Comparison of ENCODE assay signal across 9 mouse cellular contexts in the genomic region with DNA sequence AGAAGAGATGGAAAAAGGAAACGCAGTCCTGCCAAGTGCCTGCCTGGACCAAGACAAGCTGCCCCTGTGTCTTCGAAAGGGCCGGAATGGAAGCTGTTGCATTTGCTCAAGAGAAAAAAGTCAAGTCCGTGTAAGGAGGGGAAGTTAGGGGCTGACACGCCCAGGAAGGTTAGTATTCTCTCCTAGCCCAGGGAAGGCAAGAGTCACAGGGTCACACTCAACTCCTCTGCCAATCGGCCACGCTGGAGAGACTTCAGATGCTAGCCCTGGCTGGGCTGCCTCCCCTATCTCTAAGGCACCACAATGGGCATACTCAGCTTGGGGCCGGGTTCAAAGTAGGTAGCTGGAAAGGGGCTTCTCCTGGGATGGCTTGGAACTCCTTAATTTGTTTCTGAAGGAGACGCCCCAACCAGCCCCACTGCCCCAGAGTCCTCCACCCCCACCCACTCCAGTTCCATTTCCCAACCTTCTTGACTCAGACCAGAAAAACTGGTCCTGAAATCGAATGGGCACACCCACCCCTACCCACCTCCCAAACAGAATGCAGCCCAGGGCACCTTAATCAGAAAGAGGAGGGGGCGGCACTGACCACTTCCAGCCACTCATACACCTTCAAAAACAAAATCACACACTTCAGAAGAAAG. TPM values are rescaled to one million over a fixed set of nuclear protein-coding genes. Genes with fewer than 3 reads are reported as not detected.
DNase-seq lines count a peak whose midpoint lies in the region; ATAC-seq and TF ChIP-seq lines count a peak whose summit lies in the region.
"Had no signal": no experiment of that assay in that cellular context is flagged by ENCODE, and none has a peak within 500 bp of the region (broad histone marks: within the 10 kb centered on the region; RNA-seq: fewer than 3 reads in every experiment).

No protein-coding gene starts in this region.

- H3K79me2 ChIP-seq in MEL (ENCODE audit: control insufficient read depth, insufficient read depth, low read length, poor library complexity) (peaks cover 30% of the 10 kb centered on the region), macrophage (ENCODE audit: inconsistent target) (peaks cover 46% of the 10 kb centered on the region)

- no peak for TF ChIP-seq RAD21 in MEL (IDR thresholded peaks at IDR 0.05; ENCODE audit: low read depth, low read length)

- 0 out of 2 replicates have a peak overlapping the region, but pooled peaks have one; percentile 5 for H3K9ac ChIP-seq in MEL (ENCODE audit: control insufficient read depth, low read depth, low read length, poor library complexity, severe bottlenecking)
- H3K9ac ChIP-seq in embryonic facial prominence, embryonic 13.5 days: peak overlapping the region; percentile 87; the same call in 1 of the 2 replicates
- peak overlapping the region; percentile 18; the same call in 1 of the 2 replicates for H3K9ac ChIP-seq in intestine, embryonic 16.5 days (ENCODE audit: low read depth, low read length)

- H3K4me3 ChIP-seq in MEL (ENCODE audit: control insufficient read depth in 1 of 2, insufficient read depth in 1 of 2, low read depth in 2 of 2, low read length in 2 of 2) (no peak overlapping the region), macrophage (ENCODE audit: inconsistent target) (peak overlapping the region; percentile 91; the same call in 1 of the 2 replicates)
- peak overlapping the region; percentile 80; the same call in 1 of the 2 replicates for H3K4me3 ChIP-seq in embryonic facial prominence, embryonic 13.5 days
- peak overlapping the region; percentile 64 for H3K4me3 ChIP-seq in intestine, embryonic 16.5 days (ENCODE audit: low read length)
- H3K4me3 ChIP-seq: layer of hippocampus, adult 2 months had no signal

- DNase-seq in MEL (ENCODE audit: low read depth, low spot score): peak; percentile 36
- no peak for DNase-seq in thymus, postnatal 0 days (ENCODE audit: low spot score)
- no peak for DNase-seq in layer of hippocampus, adult 8-10 months (ENCODE audit: low spot score in 2 of 2)
- no peak for DNase-seq in left cerebral cortex, postnatal 10 days (ENCODE audit: extremely low spot score in 1 of 2, low spot score in 2 of 2)
- no peak for DNase-seq in cerebellum, adult 11 months

- intact Hi-C loops in left cerebral cortex, postnatal 10 days (cut with DNase I): no loop called here

- peak overlapping the region; percentile 89 for H3K4me2 ChIP-seq in embryonic facial prominence, embryonic 13.5 days
- H3K4me2 ChIP-seq in intestine, embryonic 16.5 days (ENCODE audit: low read depth, low read length): peak overlapping the region; percentile 92

- H3K36me3 ChIP-seq in MEL (ENCODE audit: control insufficient read depth in 1 of 2, insufficient read depth in 2 of 2, low read length in 2 of 2) (peaks cover 23 to 27% of the 10 kb centered on the region in 2 experiments), macrophage (ENCODE audit: inconsistent target) (peaks cover 36% of the 10 kb centered on the region)
- peaks cover 41% of the 10 kb centered on the region for H3K36me3 ChIP-seq in embryonic facial prominence, embryonic 13.5 days
- peaks cover 18% of the 10 kb centered on the region for H3K36me3 ChIP-seq in intestine, embryonic 16.5 days (ENCODE audit: control insufficient read depth, insufficient read depth, low read length)

- peaks cover 0 to 22% of the 10 kb centered on the region in 2 experiments; a peak in 3 of 4 replicates for H3K4me1 ChIP-seq in MEL (ENCODE audit: control insufficient read depth in 1 of 2, insufficient read depth in 2 of 2, low read length in 2 of 2)
- H3K4me1 ChIP-seq in embryonic facial prominence, embryonic 13.5 days: peaks cover 34% of the 10 kb centered on the region
- peaks cover 37% of the 10 kb centered on the region for H3K4me1 ChIP-seq in intestine, embryonic 16.5 days (ENCODE audit: control insufficient read depth, insufficient read depth, low read length)

- no peaks in the 10 kb centered on the region for H3K27me3 ChIP-seq in MEL (ENCODE audit: control insufficient read depth in 1 of 2, insufficient read depth in 2 of 2, low read length in 2 of 2)
- H3K27me3 ChIP-seq in embryonic facial prominence, embryonic 13.5 days: no peaks in the 10 kb centered on the region
- no peaks in the 10 kb centered on the region for H3K27me3 ChIP-seq in intestine, embryonic 16.5 days (replicated peaks; ENCODE audit: control insufficient read depth, insufficient read depth, low read length)

- ATAC-seq in embryonic facial prominence, embryonic 13.5 days (ENCODE audit: insufficient number of reproducible peaks, insufficient read depth, low FRiP score, low TSS enrichment, low read depth): no peak
- no peak for ATAC-seq in intestine, embryonic 16.5 days

- H3K27ac ChIP-seq in MEL (ENCODE audit: control insufficient read depth, low read depth, low read length) (no peak overlapping the region), macrophage (0 out of 2 replicates have a peak overlapping the region, but pooled peaks have one; percentile 1)
- no peak overlapping the region for H3K27ac ChIP-seq in embryonic facial prominence, embryonic 13.5 days
- H3K27ac ChIP-seq in intestine, embryonic 16.5 days (ENCODE audit: low read length): no peak overlapping the region; the same call in 1 of the 2 replicates
- H3K27ac ChIP-seq: layer of hippocampus, adult 2 months had no signal

- H3K9me3 ChIP-seq in MEL (replicated peaks; ENCODE audit: insufficient read depth, low read length): no peaks in the 10 kb centered on the region
- H3K9me3 ChIP-seq in embryonic facial prominence, embryonic 13.5 days: no peaks in the 10 kb centered on the region
- no peaks in the 10 kb centered on the region for H3K9me3 ChIP-seq in intestine, embryonic 16.5 days (ENCODE audit: control insufficient read depth, low read length)

- WGBS in embryonic facial prominence, embryonic 13.5 days: 38% methylated on average over 11 of the region's 11 CpGs
- 41% methylated on average over 11 of the region's 11 CpGs for WGBS in intestine, embryonic 16.5 days
- 45% methylated on average over 11 of the region's 11 CpGs for WGBS in macrophage (ENCODE audit: missing documents)

- TF ChIP-seq EP300 in MEL (IDR thresholded peaks at IDR 0.05; ENCODE audit: low read depth in 1 of 2, low read length in 2 of 2): no peak

- 0 out of 4 replicates have a peak, but pooled peaks of 1 of the 2 experiments have one; percentile 5 for TF ChIP-seq POLR2A in MEL (IDR thresholded peaks at IDR 0.05; ENCODE audit: control insufficient read depth in 1 of 2, insufficient read depth in 1 of 2, low read depth in 1 of 2, low read length in 2 of 2, poor library complexity in 1 of 2)

- no peak for TF ChIP-seq CTCF in MEL (IDR thresholded peaks at IDR 0.05 in 2 of 3, conservative IDR thresholded peaks at IDR 0.05 in 1 of 3; ENCODE audit: control insufficient read depth in 1 of 3, insufficient read depth in 1 of 3, low read depth in 2 of 3, low read length in 3 of 3, poor library complexity in 1 of 3, severe bottlenecking in 1 of 3)

RNA-seq across cellular contexts. Expression of a gene that starts 2.7 kb away (rescaled TPM):
- total RNA-seq in MEL (2012; rRNA removed): 220 and 234 TPM in 2 replicates
- polyA plus RNA-seq in MEL (2012; ENCODE audit: insufficient read depth in 1 of 2, insufficient read length in 2 of 2, low read depth in 1 of 2, low replicate concordance in 2 of 2, missing spikeins in 1 of 2): 100 to 1,000 TPM in 1 of 2 experiments, not detected in 1; 167 TPM
- polyA plus RNA-seq in embryonic facial prominence, embryonic 13.5 days (2015; fragmentation: Nextera tagmentation; extraction: Ambion mirVana): 138 and 141 TPM in 2 replicates
- polyA plus RNA-seq in intestine, embryonic 16.5 days (2015; fragmentation: Nextera tagmentation; extraction: Ambion mirVana): 131 and 132 TPM in 2 replicates
- total RNA-seq in macrophage (2018; cell fraction: chromatin; rRNA removed): 100 to 1,000 TPM in 17 of 26 experiments, 10 to 100 TPM in 9; 46.4 to 178 (median 118) TPM
- total RNA-seq in macrophage (2018; cell fraction: cytosol; rRNA removed): 100 to 1,000 TPM in 7 of 26 experiments, 10 to 100 TPM in 19; 65.0 to 112 (median 90.5) TPM
- 100 to 1,000 TPM in 3 of 26 experiments, 10 to 100 TPM in 23; 46.9 to 156 (median 84.4) TPM for total RNA-seq in macrophage (2018; cell fraction: nucleus; rRNA removed)
- 70.4 to 111 TPM (median 89.5 TPM) in 3 replicates for polyA plus RNA-seq in macrophage (2018)
- polyA plus RNA-seq in thymus, postnatal 0 days (2015; fragmentation: Nextera tagmentation; extraction: Ambion mirVana): 99.2 and 109 TPM in 2 replicates
- total RNA-seq in layer of hippocampus, adult 8-10 months (2022): 100 to 1,000 TPM; 121 to 136 (median 128) TPM
- 100 to 1,000 TPM; 138 to 151 TPM for total RNA-seq in left cerebral cortex, postnatal 10 days (2021)

RNA-seq across cellular contexts. Expression of a gene that starts 20.3 kb away (rescaled TPM):
- 0.23 and 0.46 TPM in 2 replicates for total RNA-seq in MEL (2012; rRNA removed)
- polyA plus RNA-seq in MEL (2012; ENCODE audit: insufficient read depth in 1 of 2, insufficient read length in 2 of 2, low read depth in 1 of 2, low replicate concordance in 2 of 2, missing spikeins in 1 of 2) (under 1 TPM in 1 of 2 experiments, not detected in 1; 0.92 TPM), macrophage (2018) (0.11 to 0.12 TPM in 2 of 3 replicates, not detected in the other)
- 0.66 and 0.80 TPM in 2 replicates for polyA plus RNA-seq in embryonic facial prominence, embryonic 13.5 days (2015; fragmentation: Nextera tagmentation; extraction: Ambion mirVana)
- polyA plus RNA-seq in intestine, embryonic 16.5 days (2015; fragmentation: Nextera tagmentation; extraction: Ambion mirVana): 0.24 and 0.45 TPM in 2 replicates
- 1 to 10 TPM in 4 of 26 experiments, under 1 TPM in 17, not detected in 5; 0.16 to 1.4 (median 0.55) TPM for total RNA-seq in macrophage (2018; cell fraction: chromatin; rRNA removed)
- total RNA-seq in macrophage (2018; cell fraction: cytosol; rRNA removed): under 1 TPM in 25 of 26 experiments, not detected in 1; 0.03 to 0.20 (median 0.10) TPM
- total RNA-seq in macrophage (2018; cell fraction: nucleus; rRNA removed): 1 to 10 TPM in 6 of 26 experiments, under 1 TPM in 18, not detected in 2; 0.28 to 1.4 (median 0.68) TPM
- polyA plus RNA-seq in thymus, postnatal 0 days (2015; fragmentation: Nextera tagmentation; extraction: Ambion mirVana): 0.56 and 0.57 TPM in 2 replicates
- total RNA-seq in layer of hippocampus, adult 8-10 months (2022): 1 to 10 TPM in 3 of 4 experiments, under 1 TPM in 1; 0.71 to 1.9 (median 1.6) TPM
- total RNA-seq in left cerebral cortex, postnatal 10 days (2021): under 1 TPM; 0.53 to 0.77 TPM

RNA-seq across cellular contexts. Expression of a gene that starts 49.6 kb away (rescaled TPM):
- total RNA-seq in MEL (2012; rRNA removed): 19.0 and 20.1 TPM in 2 replicates
- polyA plus RNA-seq in MEL (2012; ENCODE audit: insufficient read depth in 1 of 2, insufficient read length in 2 of 2, low read depth in 1 of 2, low replicate concordance in 2 of 2, missing spikeins in 1 of 2) (10 to 100 TPM in 1 of 2 experiments, not detected in 1; 20.8 TPM), macrophage (2018) (26.5 to 58.0 TPM (median 47.3 TPM) in 3 replicates)
- 28.0 and 31.4 TPM in 2 replicates for polyA plus RNA-seq in embryonic facial prominence, embryonic 13.5 days (2015; fragmentation: Nextera tagmentation; extraction: Ambion mirVana)
- polyA plus RNA-seq in intestine, embryonic 16.5 days (2015; fragmentation: Nextera tagmentation; extraction: Ambion mirVana): 27.7 and 28.4 TPM in 2 replicates
- total RNA-seq in macrophage (2018; cell fraction: chromatin; rRNA removed): 10 to 100 TPM in 5 of 26 experiments, 1 to 10 TPM in 19, under 1 TPM in 2; 0.87 to 13.2 (median 4.0) TPM
- total RNA-seq in macrophage (2018; cell fraction: cytosol; rRNA removed): 100 to 1,000 TPM in 1 of 26 experiments, 10 to 100 TPM in 25; 28.5 to 108 (median 51.6) TPM
- 10 to 100 TPM in 22 of 26 experiments, 1 to 10 TPM in 4; 6.2 to 65.2 (median 21.2) TPM for total RNA-seq in macrophage (2018; cell fraction: nucleus; rRNA removed)
- 167 and 169 TPM in 2 replicates for polyA plus RNA-seq in thymus, postnatal 0 days (2015; fragmentation: Nextera tagmentation; extraction: Ambion mirVana)
- total RNA-seq in layer of hippocampus, adult 8-10 months (2022): 100 to 1,000 TPM; 162 to 216 (median 203) TPM
- 100 to 1,000 TPM in 1 of 2 experiments, 10 to 100 TPM in 1; 73.3 to 104 TPM for total RNA-seq in left cerebral cortex, postnatal 10 days (2021)

RNA-seq across cellular contexts. Expression of a gene that starts 52.6 kb away (rescaled TPM):
- 31.5 and 34.7 TPM in 2 replicates for total RNA-seq in MEL (2012; rRNA removed)
- 10 to 100 TPM in 1 of 2 experiments, not detected in 1; 11.5 TPM for polyA plus RNA-seq in MEL (2012; ENCODE audit: insufficient read depth in 1 of 2, insufficient read length in 2 of 2, low read depth in 1 of 2, low replicate concordance in 2 of 2, missing spikeins in 1 of 2)
- polyA plus RNA-seq in embryonic facial prominence, embryonic 13.5 days (2015; fragmentation: Nextera tagmentation; extraction: Ambion mirVana): 12.0 and 12.6 TPM in 2 replicates
- 4.0 TPM in 2 replicates for polyA plus RNA-seq in intestine, embryonic 16.5 days (2015; fragmentation: Nextera tagmentation; extraction: Ambion mirVana)
- 10 to 100 TPM in 16 of 26 experiments, 1 to 10 TPM in 10; 4.5 to 22.0 (median 11.2) TPM for total RNA-seq in macrophage (2018; cell fraction: chromatin; rRNA removed)
- 10 to 100 TPM in 19 of 26 experiments, 1 to 10 TPM in 7; 8.3 to 17.1 (median 12.5) TPM for total RNA-seq in macrophage (2018; cell fraction: cytosol; rRNA removed)
- total RNA-seq in macrophage (2018; cell fraction: nucleus; rRNA removed): 10 to 100 TPM in 18 of 26 experiments, 1 to 10 TPM in 8; 6.9 to 23.3 (median 12.2) TPM
- 2.1 to 4.8 TPM (median 4.6 TPM) in 3 replicates for polyA plus RNA-seq in macrophage (2018)
- polyA plus RNA-seq in thymus, postnatal 0 days (2015; fragmentation: Nextera tagmentation; extraction: Ambion mirVana): 5.3 and 5.4 TPM in 2 replicates
- total RNA-seq in layer of hippocampus, adult 8-10 months (2022): 100 to 1,000 TPM in 3 of 4 experiments, 10 to 100 TPM in 1; 97.9 to 121 (median 111) TPM
- 10 to 100 TPM; 64.3 to 67.2 TPM for total RNA-seq in left cerebral cortex, postnatal 10 days (2021)

Comparison
In these comparisons a context has a peak if more than half of its experiments do, and no peak if none do; other contexts are left out.
1. H3K4me3 ChIP-seq: peak in embryonic facial prominence, embryonic 13.5 days (single experiment), intestine, embryonic 16.5 days (single experiment) and macrophage (single experiment); none in MEL (0 of 2).
2. H3K9ac ChIP-seq: peak in every context shown above with its lines; median percentile 87 in embryonic facial prominence, embryonic 13.5 days; 18 in intestine, embryonic 16.5 days; 5 in MEL.